Mouse (Mus musculus) forebrain, postnatal 0 days (tissue): ENCODE measurements at regions not wholly inside any gene's neighbourhood (a gene's known extent, or its start where the extent isn't known, plus 50 kb on each side); places are given as distances from the start of the nearest gene placed in this dataset.

Experiments used
- ATAC-seq: fragments of 200-750 bp; cut with Nextera tagmentation; 2 replicates; pipeline ENCODE4 v1.8.0; 2017; ENCODE audit warnings: mild to moderate bottlenecking, moderate library complexity
- DNase-seq: peaks from one replicate; pipeline ENCODE4 v3.0.0-alpha.2; 2015
- H3K27ac ChIP-seq: fragments of 300-500 bp; sonication (generic); 2 replicates; pipeline ENCODE4 v1.5.1; 2014; ENCODE audit warnings: low read depth, mild to moderate bottlenecking, antibody characterized with exemption, low read length, moderate library complexity, mixed read lengths
- H3K27me3 ChIP-seq: fragments of 300-500 bp; sonication (generic); 2 replicates; pipeline ENCODE4 v1.6.1; 2014; ENCODE audit warnings: mild to moderate bottlenecking, low read length, mixed read lengths; ENCODE audit not compliant: insufficient read depth
- H3K36me3 ChIP-seq: fragments of 300-500 bp; sonication (generic); 2 replicates; pipeline ENCODE4 v1.6.1; 2014; ENCODE audit warnings: mild to moderate bottlenecking, moderate library complexity; ENCODE audit not compliant: insufficient read depth
- H3K4me1 ChIP-seq: fragments of 300-500 bp; sonication (generic); 2 replicates; pipeline ENCODE4 v1.6.1; 2014; ENCODE audit warnings: antibody characterized with exemption; ENCODE audit not compliant: insufficient read depth
- H3K4me2 ChIP-seq: fragments of 300-500 bp; sonication (generic); 2 replicates; pipeline ENCODE4 v1.6.1; 2014; ENCODE audit warnings: low read depth, mild to moderate bottlenecking, moderate library complexity
- H3K4me3 ChIP-seq: fragments of 300-500 bp; sonication (generic); 2 replicates; pipeline ENCODE4 v1.5.1; 2014; ENCODE audit warnings: low read depth, low read length, mixed read lengths
- H3K9ac ChIP-seq: fragments of 300-500 bp; sonication (generic); 2 replicates; pipeline ENCODE4 v1.6.1; 2014; ENCODE audit warnings: mild to moderate bottlenecking
- H3K9me3 ChIP-seq: fragments of 300-500 bp; sonication (generic); 2 replicates; pipeline ENCODE4 v1.6.1; 2016; ENCODE audit warnings: low read length
- CTCF ChIP-seq: sonication (generic); IDR thresholded peaks from 2 replicates; pipeline ENCODE4 v1.5.1; 2016; ENCODE audit warnings: antibody characterized with exemption, control low read depth, low read depth
- WGBS: fragments of 180-500 bp; shearing (Covaris S2); extraction: QIAGEN DNeasy Blood & Tissue Kit; methylation state at CpG from one replicate; pipeline ENCODE4 v1.1.7; 2014; 5-methylcytosine and 5-hydroxymethylcytosine counted together

DNA sequence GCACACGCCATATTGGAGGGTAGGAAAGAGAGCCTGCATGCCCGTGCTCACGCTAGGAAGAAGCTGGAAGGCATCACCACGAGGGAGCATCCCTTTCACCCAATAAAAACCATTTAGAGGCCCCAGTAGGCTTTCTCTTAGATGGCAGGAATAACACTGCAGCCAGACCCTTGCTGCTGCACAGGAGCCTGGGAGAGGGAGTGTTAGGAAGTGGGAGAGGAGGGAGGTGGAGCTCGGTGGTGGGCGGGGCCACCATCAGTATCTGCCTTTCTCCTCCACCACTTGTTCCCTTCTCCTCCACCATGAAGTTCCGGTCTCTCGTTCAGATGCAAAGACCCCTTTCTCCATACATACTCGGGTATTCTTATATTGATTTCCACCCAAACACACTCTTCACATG lies 50.6 kb upstream of the Fam180a start:
- H3K9ac ChIP-seq, result no peak overlapping the region
- no peak for TF ChIP-seq CTCF
- 73% methylated on average over 9 of the region's 9 CpGs for WGBS

More for the DNA sequence above, 50.6 kb upstream of the Fam180a start:
- ATAC-seq (no peak), DNase-seq (no peak)
- Histone ChIP-seq H3K9me3 (no peaks in the 10 kb centered on the region), H3K36me3 (no peaks in the 10 kb centered on the region), H3K27me3 (no peaks in the 10 kb centered on the region), H3K27ac (no peak overlapping the region), H3K4me2 (no peak overlapping the region), H3K4me3 (no peak overlapping the region), H3K4me1 (no peaks in the 10 kb centered on the region)
